Mouse (Mus musculus) kidney, embryonic 14.5 days (tissue): ENCODE measurements at regions not wholly inside any gene's neighbourhood (a gene's known extent, or its start where the extent isn't known, plus 50 kb on each side); places are given as distances from the start of the nearest gene placed in this dataset.

Experiments used
- ATAC-seq: fragments of 200-750 bp; cut with Nextera tagmentation; 2 replicates; pipeline ENCODE4 v1.8.0; 2017; ENCODE audit warnings: moderate number of reproducible peaks, mild to moderate bottlenecking, moderate TSS enrichment, moderate library complexity; ENCODE audit not compliant: low FRiP score, low TSS enrichment
- H3K27ac ChIP-seq: fragments of 300-500 bp; sonication (generic); 2 replicates; pipeline ENCODE4 v1.5.1; 2014; ENCODE audit warnings: low read depth, mild to moderate bottlenecking, low read length, moderate library complexity, mixed read lengths
- H3K27me3 ChIP-seq: fragments of 300-500 bp; sonication (generic); 2 replicates; pipeline ENCODE4 v1.6.1; 2014; ENCODE audit warnings: mild to moderate bottlenecking, low read length; ENCODE audit not compliant: control insufficient read depth, insufficient read depth
- H3K36me3 ChIP-seq: fragments of 300-500 bp; sonication (generic); 2 replicates; pipeline ENCODE4 v1.6.1; 2014; ENCODE audit warnings: low read length, mixed read lengths; ENCODE audit not compliant: control insufficient read depth, insufficient read depth
- H3K4me1 ChIP-seq: fragments of 300-500 bp; sonication (generic); 2 replicates; pipeline ENCODE4 v1.6.1; 2014; ENCODE audit warnings: low read length, mixed read lengths; ENCODE audit not compliant: control insufficient read depth, insufficient read depth
- H3K4me2 ChIP-seq: fragments of 300-500 bp; sonication (generic); replicated peaks from 2 replicates; pipeline ENCODE4 v1.6.1; 2014; ENCODE audit warnings: low read depth, mild to moderate bottlenecking, low read length
- H3K4me3 ChIP-seq: fragments of 300-500 bp; sonication (generic); 2 replicates; pipeline ENCODE4 v1.5.1; 2014; ENCODE audit warnings: mild to moderate bottlenecking, low read length
- H3K9ac ChIP-seq: fragments of 300-500 bp; sonication (generic); 2 replicates; pipeline ENCODE4 v1.6.1; 2014; ENCODE audit warnings: low read depth, mild to moderate bottlenecking, low read length, moderate library complexity
- H3K9me3 ChIP-seq: fragments of 300-500 bp; sonication (generic); 2 replicates; pipeline ENCODE4 v1.6.1; 2016; ENCODE audit warnings: low read length; ENCODE audit not compliant: control insufficient read depth
- WGBS: fragments of 180-500 bp; shearing (Covaris S2); extraction: QIAGEN DNeasy Blood & Tissue Kit; methylation state at CpG from one replicate; pipeline ENCODE4 v1.1.7; 2014; 5-methylcytosine and 5-hydroxymethylcytosine counted together

DNA sequence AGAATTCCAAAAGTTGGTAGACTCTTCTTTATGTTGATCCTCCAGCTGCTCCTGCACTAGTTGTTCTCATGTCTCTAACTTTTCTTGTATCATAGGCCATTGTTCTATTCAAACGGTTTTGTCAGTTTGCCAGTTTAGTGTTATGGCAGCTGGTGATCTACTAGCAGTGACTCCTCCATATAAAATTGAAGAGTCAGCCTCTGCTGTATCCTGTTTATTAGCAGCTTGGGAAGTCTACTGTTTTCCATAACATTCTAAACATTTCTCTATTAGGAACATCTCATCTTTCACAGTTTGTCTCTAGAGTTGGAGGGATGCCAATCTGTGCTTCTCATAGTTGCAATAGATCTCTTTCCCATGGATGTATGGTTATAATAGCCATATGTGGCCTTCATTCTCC, 58.6 kb downstream of the Drd1 start:
- no peak overlapping the region for H3K4me2 ChIP-seq
- no peaks in the 10 kb centered on the region for H3K27me3 ChIP-seq
- H3K27ac ChIP-seq: no peak overlapping the region
- no peak overlapping the region for H3K9ac ChIP-seq
- ATAC-seq: no peak
- H3K36me3 ChIP-seq: no peaks in the 10 kb centered on the region
- no peak overlapping the region for H3K4me3 ChIP-seq
- no peaks in the 10 kb centered on the region for H3K4me1 ChIP-seq
- no peaks in the 10 kb centered on the region for H3K9me3 ChIP-seq
- WGBS: 69% methylated on average over 1 of the region's 1 CpGs

DNA sequence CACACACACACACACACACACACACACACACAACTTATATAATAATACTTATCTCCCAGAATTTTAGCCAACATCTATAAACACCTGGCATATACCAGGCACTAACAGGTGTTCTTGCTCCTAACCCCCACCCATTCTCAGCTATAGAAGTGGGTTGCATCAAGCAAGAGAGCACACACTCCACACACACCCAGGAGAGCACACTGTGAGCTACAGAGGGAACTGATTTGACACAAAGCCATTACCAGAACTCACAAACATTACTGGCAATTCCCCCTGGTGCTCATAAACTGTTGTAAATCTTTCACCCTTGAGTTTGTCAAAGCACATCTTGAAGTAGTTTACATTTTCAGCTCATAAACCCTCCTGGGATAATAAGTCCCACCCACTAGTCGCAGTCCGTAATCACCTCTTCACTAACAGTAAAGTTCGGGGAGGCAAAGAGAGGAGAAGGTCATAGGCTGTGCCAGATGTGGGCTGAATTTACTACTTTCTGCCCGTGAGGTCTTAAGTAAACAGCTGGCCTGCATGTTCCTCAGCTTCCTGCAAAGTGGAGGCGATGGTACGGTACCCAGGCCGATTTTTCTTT, 62.5 kb downstream of the Drd1 start:
- no peaks in the 10 kb centered on the region for H3K27me3 ChIP-seq
- no peak overlapping the region for H3K4me3 ChIP-seq
- WGBS: 10% methylated on average over 7 of the region's 7 CpGs
- no peaks in the 10 kb centered on the region for H3K9me3 ChIP-seq
- H3K27ac ChIP-seq: no peak overlapping the region
- no peak overlapping the region for H3K9ac ChIP-seq
- no peak for ATAC-seq
- H3K4me1 ChIP-seq: no peaks in the 10 kb centered on the region
- H3K4me2 ChIP-seq: no peak overlapping the region
- no peaks in the 10 kb centered on the region for H3K36me3 ChIP-seq

DNA sequence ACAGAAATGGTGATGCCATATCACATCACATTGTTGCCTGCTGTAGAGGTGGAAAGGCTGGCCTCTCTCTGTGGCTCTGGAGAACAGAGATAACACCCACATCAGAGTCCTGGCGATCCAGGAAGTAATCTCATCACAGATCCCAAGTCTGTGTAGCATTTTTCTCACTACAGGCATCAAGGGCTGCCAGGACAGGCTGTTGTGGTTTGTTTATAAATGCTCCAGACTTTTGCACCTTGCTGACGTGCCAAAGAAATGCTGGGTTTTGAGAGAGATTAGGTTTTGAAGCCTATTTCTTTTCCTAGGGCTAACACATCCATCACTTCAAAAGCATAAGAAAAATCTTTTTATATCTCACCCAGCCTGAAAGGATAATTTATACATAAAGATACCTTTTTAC, 76.3 kb downstream of the Drd1 start:
- Histone ChIP-seq H3K36me3 (no peaks in the 10 kb centered on the region), H3K9ac (no peak overlapping the region), H3K4me2 (no peak overlapping the region), H3K9me3 (no peaks in the 10 kb centered on the region), H3K4me3 (no peak overlapping the region), H3K27ac (no peak overlapping the region), H3K4me1 (no peaks in the 10 kb centered on the region), H3K27me3 (no peaks in the 10 kb centered on the region)
- ATAC-seq: no peak
- 70% methylated on average over 2 of the region's 2 CpGs for WGBS

- H3K27ac ChIP-seq: no peak overlapping the region
These were observed 86.1 kb downstream of the Drd1 start for GRCm38 (mm10) chr13:53969421-53969820.

DNA sequence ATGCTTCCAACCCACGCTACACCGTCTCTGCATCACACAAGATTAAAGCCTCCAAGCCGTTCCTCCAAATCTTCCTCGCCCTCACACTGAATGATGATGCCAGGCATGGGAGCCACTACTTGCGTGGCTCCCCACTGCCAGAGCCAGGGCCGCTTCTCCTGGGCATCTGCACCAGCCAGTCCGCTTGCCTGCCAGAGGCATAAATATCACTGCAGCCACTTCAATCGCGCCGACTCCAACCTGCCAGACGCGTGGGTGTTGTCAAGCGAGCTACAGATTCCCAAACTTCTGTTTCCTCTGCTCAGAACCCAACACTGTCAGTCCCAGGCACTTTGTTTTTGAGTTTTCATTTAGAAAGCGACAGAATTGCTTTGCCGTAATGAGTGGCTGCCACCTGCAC, 99.3 kb downstream of the Drd1 start:
- Histone ChIP-seq H3K4me2 (no peak overlapping the region), H3K4me3 (no peak overlapping the region), H3K4me1 (no peaks in the 10 kb centered on the region), H3K9ac (no peak overlapping the region), H3K36me3 (no peaks in the 10 kb centered on the region), H3K9me3 (no peaks in the 10 kb centered on the region), H3K27ac (no peak overlapping the region), H3K27me3 (no peaks in the 10 kb centered on the region)
- no peak for ATAC-seq
- 79% methylated on average over 15 of the region's 15 CpGs for WGBS

More at GRCm38 (mm10) chr13:53969421-53969820, 86.1 kb downstream of the Drd1 start:
- Histone ChIP-seq H3K4me2 (no peak overlapping the region), H3K9me3 (peaks cover 3% of the 10 kb centered on the region), H3K36me3 (no peaks in the 10 kb centered on the region), H3K27me3 (no peaks in the 10 kb centered on the region), H3K4me3 (no peak overlapping the region), H3K9ac (no peak overlapping the region), H3K4me1 (no peaks in the 10 kb centered on the region)
- ATAC-seq: no peak
- 86% methylated on average over 2 of the region's 2 CpGs for WGBS

DNA sequence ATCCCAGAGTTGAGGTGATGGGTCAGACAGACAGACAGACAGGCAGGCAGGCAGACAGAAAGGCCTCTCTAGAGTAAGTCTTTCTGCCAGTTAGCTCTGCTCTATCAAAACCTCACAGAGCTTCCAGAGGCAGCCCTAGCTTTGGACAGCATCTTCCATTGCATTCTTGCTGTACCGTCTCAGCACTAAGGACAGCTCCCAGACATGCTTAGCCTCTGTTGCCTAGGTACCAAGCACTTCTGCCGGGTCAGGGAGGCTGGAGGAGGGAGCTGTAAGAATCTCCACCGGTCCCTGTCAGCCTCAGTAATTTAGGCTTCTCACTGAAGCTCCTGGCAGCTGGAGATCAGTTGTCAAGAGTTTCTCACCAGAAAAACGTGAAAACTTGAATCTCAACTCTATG, 107.4 kb downstream of the Drd1 start:
- H3K27ac ChIP-seq: no peak overlapping the region
- no peak for ATAC-seq

DNA sequence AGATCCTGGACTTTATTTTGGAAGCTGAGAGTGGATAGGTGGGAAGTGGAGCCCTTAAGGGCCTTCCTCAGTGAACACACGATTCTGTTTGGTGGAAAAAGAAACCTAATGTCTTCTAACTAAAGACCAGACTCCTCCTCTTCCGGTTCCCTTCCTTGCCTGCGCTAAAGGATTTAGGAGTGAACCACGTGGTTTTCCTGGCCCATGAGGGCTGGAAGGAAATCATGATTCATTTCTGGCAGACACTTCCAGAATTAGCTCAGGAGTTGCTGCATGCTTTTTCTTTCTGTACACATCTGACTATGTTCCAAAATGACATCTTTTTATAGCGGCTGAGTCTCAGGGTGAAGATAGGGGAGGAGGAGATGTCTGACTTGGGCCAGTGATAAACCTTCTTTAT, 109.8 kb downstream of the Drd1 start:
- Histone ChIP-seq H3K27me3 (no peaks in the 10 kb centered on the region), H3K9me3 (no peaks in the 10 kb centered on the region), H3K4me1 (no peaks in the 10 kb centered on the region), H3K4me3 (no peak overlapping the region), H3K4me2 (no peak overlapping the region), H3K27ac (no peak overlapping the region), H3K9ac (no peak overlapping the region), H3K36me3 (no peaks in the 10 kb centered on the region)
- no peak for ATAC-seq
- WGBS: 62% methylated on average over 5 of the region's 5 CpGs

More for the DNA sequence above, 107.4 kb downstream of the Drd1 start:
- no peaks in the 10 kb centered on the region for H3K27me3 ChIP-seq
- WGBS: under 1% methylated on average over 4 of the region's 4 CpGs
- H3K4me3 ChIP-seq: no peak overlapping the region
- H3K36me3 ChIP-seq: no peaks in the 10 kb centered on the region
- H3K4me1 ChIP-seq: no peaks in the 10 kb centered on the region
- H3K9ac ChIP-seq: no peak overlapping the region
- H3K4me2 ChIP-seq: no peak overlapping the region
- H3K9me3 ChIP-seq: no peaks in the 10 kb centered on the region

- ATAC-seq: no peak
- H3K4me1 ChIP-seq: no peaks in the 10 kb centered on the region
- no peak overlapping the region for H3K4me2 ChIP-seq
- H3K4me3 ChIP-seq: no peak overlapping the region
- H3K9me3 ChIP-seq: no peaks in the 10 kb centered on the region
- no peak overlapping the region for H3K9ac ChIP-seq
- WGBS: 87% methylated on average over 13 of the region's 13 CpGs
- H3K27me3 ChIP-seq: no peaks in the 10 kb centered on the region
- no peak overlapping the region for H3K27ac ChIP-seq
- H3K36me3 ChIP-seq: no peaks in the 10 kb centered on the region
These were observed 114.3 kb downstream of the Drd1 start for GRCm38 (mm10) chr13:53941005-53941747.

DNA sequence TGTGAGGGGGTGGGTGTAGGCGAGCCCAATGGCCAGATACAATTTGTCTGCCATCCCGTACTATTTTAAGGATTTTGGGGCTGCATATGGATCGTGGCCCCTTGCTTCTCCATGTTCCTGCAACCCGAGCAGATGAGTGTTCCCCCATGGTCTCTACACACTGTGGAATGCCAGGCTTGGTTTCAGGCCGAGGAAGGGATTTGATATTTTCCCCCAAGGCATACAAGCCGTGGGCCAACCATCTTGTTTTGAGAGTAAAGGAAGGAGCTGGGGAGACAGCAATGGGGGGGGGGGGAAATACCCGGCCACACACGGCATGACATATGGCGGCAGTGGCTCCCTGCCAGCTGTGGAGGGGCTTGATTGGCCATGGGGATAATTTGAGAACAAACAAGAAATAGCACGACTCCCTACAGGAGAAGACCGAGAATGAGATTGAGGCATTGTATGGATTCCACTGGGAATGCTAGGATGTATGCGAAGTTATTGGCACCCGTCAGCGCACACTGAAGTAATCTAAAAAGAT, 120.3 kb downstream of the Drd1 start:
- no peaks in the 10 kb centered on the region for H3K9me3 ChIP-seq
- H3K27me3 ChIP-seq: no peaks in the 10 kb centered on the region
- ATAC-seq: no peak
- no peaks in the 10 kb centered on the region for H3K36me3 ChIP-seq
- no peaks in the 10 kb centered on the region for H3K4me1 ChIP-seq
- no peak overlapping the region for H3K4me2 ChIP-seq
- no peak overlapping the region for H3K4me3 ChIP-seq
- H3K27ac ChIP-seq: no peak overlapping the region
- H3K9ac ChIP-seq: no peak overlapping the region
- WGBS: 89% methylated on average over 14 of the region's 14 CpGs
